Mouse (Mus musculus): Measurements from ENCODE around the gene Ifngr2. TPM values are rescaled to one million over a fixed set of nuclear protein-coding genes. Genes with fewer than 3 reads are reported as not detected.

Gene Ifngr2
- polyA plus RNA-seq, 1 experiment from 2014 or later = 32.7 TPM

GRCm38 (mm10) chr16:91541573-91542081 lies 5.2 kb upstream of the Ifngr2 start:
- peaks cover 4% of the 10 kb centered on the region; the same call in 1 of the 2 replicates for H3K4me1 ChIP-seq (ENCODE audit: control insufficient read depth, insufficient read depth, low read length)
- H3K4me2 ChIP-seq (ENCODE audit: low read depth, severe bottlenecking) = no peak overlapping the region; the same call in 1 of the 2 replicates
- 39% methylated on average over 10 of the region's 10 CpGs for WGBS
- H3K36me3 ChIP-seq (ENCODE audit: control insufficient read depth, insufficient read depth, low read length) = no peaks in the 10 kb centered on the region
- no peak overlapping the region for H3K4me3 ChIP-seq (ENCODE audit: low read depth, low read length)
- no peak for DNase-seq (ENCODE audit: low spot score)
- H3K9ac ChIP-seq (ENCODE audit: low read length) = no peak overlapping the region
- no peaks in the 10 kb centered on the region for H3K9me3 ChIP-seq (ENCODE audit: control insufficient read depth, low read length)
- no peaks in the 10 kb centered on the region for H3K27me3 ChIP-seq (ENCODE audit: control insufficient read depth, insufficient read depth, low read length)
- no peak for ATAC-seq (ENCODE audit: insufficient number of reproducible peaks, low FRiP score, low TSS enrichment, low read depth)
- no peak overlapping the region for H3K27ac ChIP-seq (replicated peaks; ENCODE audit: low read depth, low read length)

GRCm38 (mm10) chr16:91543619-91544018 lies 3.3 kb upstream of the Ifngr2 start:
- no peak overlapping the region for H3K4me3 ChIP-seq (ENCODE audit: low read depth, low read length)
- H3K9me3 ChIP-seq (ENCODE audit: control insufficient read depth, low read length) = no peaks in the 10 kb centered on the region
- peaks cover 8% of the 10 kb centered on the region for H3K4me1 ChIP-seq (ENCODE audit: control insufficient read depth, insufficient read depth, low read length)
- ATAC-seq (ENCODE audit: insufficient number of reproducible peaks, low FRiP score, low TSS enrichment, low read depth) (no peak), DNase-seq (ENCODE audit: low spot score) (no peak)
- WGBS = 95% methylated on average over 1 of the region's 1 CpGs
- no peak overlapping the region for H3K4me2 ChIP-seq (ENCODE audit: low read depth, severe bottlenecking)
- H3K9ac ChIP-seq (ENCODE audit: low read length) = no peak overlapping the region
- no peaks in the 10 kb centered on the region for H3K27me3 ChIP-seq (ENCODE audit: control insufficient read depth, insufficient read depth, low read length)
- no peaks in the 10 kb centered on the region for H3K36me3 ChIP-seq (ENCODE audit: control insufficient read depth, insufficient read depth, low read length)
- no peak overlapping the region for H3K27ac ChIP-seq (replicated peaks; ENCODE audit: low read depth, low read length)

- DNase-seq (ENCODE audit: low spot score) (no peak), ATAC-seq (ENCODE audit: insufficient number of reproducible peaks, low FRiP score, low TSS enrichment, low read depth) (no peak)
- 64% methylated on average over 10 of the region's 10 CpGs for WGBS
These were observed 1.1 kb upstream of the Ifngr2 start for GRCm38 (mm10) chr16:91545597-91546281.

GRCm38 (mm10) chr16:91546391-91546835 lies 459 bp upstream of the Ifngr2 start:
- no peak for DNase-seq (ENCODE audit: low spot score)
- Histone ChIP-seq H3K4me1 (ENCODE audit: control insufficient read depth, insufficient read depth, low read length) (peaks cover 8% of the 10 kb centered on the region), H3K27ac (replicated peaks; ENCODE audit: low read depth, low read length) (no peak overlapping the region)

More at GRCm38 (mm10) chr16:91545597-91546281, 1.1 kb upstream of the Ifngr2 start:
- Histone ChIP-seq H3K27me3 (ENCODE audit: control insufficient read depth, insufficient read depth, low read length) (no peaks in the 10 kb centered on the region), H3K9ac (ENCODE audit: low read length) (no peak overlapping the region; the same call in 1 of the 2 replicates), H3K4me2 (ENCODE audit: low read depth, severe bottlenecking) (no peak overlapping the region), H3K4me3 (ENCODE audit: low read depth, low read length) (no peak overlapping the region), H3K4me1 (ENCODE audit: control insufficient read depth, insufficient read depth, low read length) (peaks cover 8% of the 10 kb centered on the region), H3K9me3 (ENCODE audit: control insufficient read depth, low read length) (no peaks in the 10 kb centered on the region), H3K36me3 (ENCODE audit: control insufficient read depth, insufficient read depth, low read length) (no peaks in the 10 kb centered on the region), H3K27ac (replicated peaks; ENCODE audit: low read depth, low read length) (no peak overlapping the region)

GRCm38 (mm10) chr16:91547974-91548373 lies 1.1 kb downstream of the Ifngr2 start:
- H3K36me3 ChIP-seq (ENCODE audit: control insufficient read depth, insufficient read depth, low read length) = no peaks in the 10 kb centered on the region
- H3K9me3 ChIP-seq (ENCODE audit: control insufficient read depth, low read length) = no peaks in the 10 kb centered on the region
- ATAC-seq (ENCODE audit: insufficient number of reproducible peaks, low FRiP score, low TSS enrichment, low read depth) (no peak), DNase-seq (ENCODE audit: low spot score) (no peak)
- 45% methylated on average over 5 of the region's 5 CpGs for WGBS
- H3K9ac ChIP-seq (ENCODE audit: low read length) = no peak overlapping the region
- peak overlapping the region; percentile 98 for H3K4me3 ChIP-seq (ENCODE audit: low read depth, low read length)
- H3K27me3 ChIP-seq (ENCODE audit: control insufficient read depth, insufficient read depth, low read length) = no peaks in the 10 kb centered on the region
- no peak overlapping the region for H3K27ac ChIP-seq (replicated peaks; ENCODE audit: low read depth, low read length)
- H3K4me1 ChIP-seq (ENCODE audit: control insufficient read depth, insufficient read depth, low read length) = peaks cover 8% of the 10 kb centered on the region
- peak overlapping the region; percentile 87 for H3K4me2 ChIP-seq (ENCODE audit: low read depth, severe bottlenecking)

More at GRCm38 (mm10) chr16:91546391-91546835, 459 bp upstream of the Ifngr2 start:
- 12% methylated on average over 14 of the region's 14 CpGs for WGBS
- no peaks in the 10 kb centered on the region for H3K36me3 ChIP-seq (ENCODE audit: control insufficient read depth, insufficient read depth, low read length)
- peak overlapping the region; percentile 87 for H3K4me2 ChIP-seq (ENCODE audit: low read depth, severe bottlenecking)
- peak overlapping the region; percentile 98 for H3K4me3 ChIP-seq (ENCODE audit: low read depth, low read length)
- peak overlapping the region; percentile 93; the same call in 1 of the 2 replicates for H3K9ac ChIP-seq (ENCODE audit: low read length)
- no peaks in the 10 kb centered on the region for H3K27me3 ChIP-seq (ENCODE audit: control insufficient read depth, insufficient read depth, low read length)
- H3K9me3 ChIP-seq (ENCODE audit: control insufficient read depth, low read length) = no peaks in the 10 kb centered on the region
- ATAC-seq (ENCODE audit: insufficient number of reproducible peaks, low FRiP score, low TSS enrichment, low read depth) = peak; percentile 48; the same call in 1 of the 2 replicates

- Histone ChIP-seq H3K9ac (ENCODE audit: low read length) (no peak overlapping the region), H3K4me3 (ENCODE audit: low read depth, low read length) (no peak overlapping the region), H3K9me3 (ENCODE audit: control insufficient read depth, low read length) (no peaks in the 10 kb centered on the region), H3K4me1 (ENCODE audit: control insufficient read depth, insufficient read depth, low read length) (peaks cover 8% of the 10 kb centered on the region), H3K36me3 (ENCODE audit: control insufficient read depth, insufficient read depth, low read length) (no peaks in the 10 kb centered on the region), H3K4me2 (ENCODE audit: low read depth, severe bottlenecking) (no peak overlapping the region), H3K27me3 (ENCODE audit: control insufficient read depth, insufficient read depth, low read length) (no peaks in the 10 kb centered on the region), H3K27ac (replicated peaks; ENCODE audit: low read depth, low read length) (no peak overlapping the region)
- DNase-seq (ENCODE audit: low spot score) (no peak), ATAC-seq (ENCODE audit: insufficient number of reproducible peaks, low FRiP score, low TSS enrichment, low read depth) (no peak)
- WGBS = 42% methylated on average over 5 of the region's 5 CpGs
These were observed 1.7 kb downstream of the Ifngr2 start for GRCm38 (mm10) chr16:91548586-91548985.

GRCm38 (mm10) chr16:91548996-91549395 lies 2.1 kb downstream of the Ifngr2 start:
- Histone ChIP-seq H3K4me3 (ENCODE audit: low read depth, low read length) (no peak overlapping the region), H3K9ac (ENCODE audit: low read length) (no peak overlapping the region), H3K27me3 (ENCODE audit: control insufficient read depth, insufficient read depth, low read length) (no peaks in the 10 kb centered on the region), H3K4me1 (ENCODE audit: control insufficient read depth, insufficient read depth, low read length) (peaks cover 8% of the 10 kb centered on the region), H3K27ac (replicated peaks; ENCODE audit: low read depth, low read length) (no peak overlapping the region), H3K36me3 (ENCODE audit: control insufficient read depth, insufficient read depth, low read length) (no peaks in the 10 kb centered on the region), H3K4me2 (ENCODE audit: low read depth, severe bottlenecking) (no peak overlapping the region), H3K9me3 (ENCODE audit: control insufficient read depth, low read length) (no peaks in the 10 kb centered on the region)
- DNase-seq (ENCODE audit: low spot score) (no peak), ATAC-seq (ENCODE audit: insufficient number of reproducible peaks, low FRiP score, low TSS enrichment, low read depth) (no peak)
- WGBS = 77% methylated on average over 2 of the region's 2 CpGs

- H3K9me3 ChIP-seq (ENCODE audit: control insufficient read depth, low read length) = no peaks in the 10 kb centered on the region
- DNase-seq (ENCODE audit: low spot score) (no peak), ATAC-seq (ENCODE audit: insufficient number of reproducible peaks, low FRiP score, low TSS enrichment, low read depth) (no peak)
- H3K27ac ChIP-seq (replicated peaks; ENCODE audit: low read depth, low read length) = no peak overlapping the region
- 65% methylated on average over 5 of the region's 5 CpGs for WGBS
- H3K4me2 ChIP-seq (ENCODE audit: low read depth, severe bottlenecking) = no peak overlapping the region
- no peaks in the 10 kb centered on the region for H3K36me3 ChIP-seq (ENCODE audit: control insufficient read depth, insufficient read depth, low read length)
- H3K4me1 ChIP-seq (ENCODE audit: control insufficient read depth, insufficient read depth, low read length) = peaks cover 8% of the 10 kb centered on the region
- H3K27me3 ChIP-seq (ENCODE audit: control insufficient read depth, insufficient read depth, low read length) = no peaks in the 10 kb centered on the region
- no peak overlapping the region for H3K4me3 ChIP-seq (ENCODE audit: low read depth, low read length)
- H3K9ac ChIP-seq (ENCODE audit: low read length) = no peak overlapping the region
These were observed 2.7 kb downstream of the Ifngr2 start for GRCm38 (mm10) chr16:91549616-91550015.
